ENCODE assay signal across 8 mouse cellular contexts in the genomic region with DNA sequence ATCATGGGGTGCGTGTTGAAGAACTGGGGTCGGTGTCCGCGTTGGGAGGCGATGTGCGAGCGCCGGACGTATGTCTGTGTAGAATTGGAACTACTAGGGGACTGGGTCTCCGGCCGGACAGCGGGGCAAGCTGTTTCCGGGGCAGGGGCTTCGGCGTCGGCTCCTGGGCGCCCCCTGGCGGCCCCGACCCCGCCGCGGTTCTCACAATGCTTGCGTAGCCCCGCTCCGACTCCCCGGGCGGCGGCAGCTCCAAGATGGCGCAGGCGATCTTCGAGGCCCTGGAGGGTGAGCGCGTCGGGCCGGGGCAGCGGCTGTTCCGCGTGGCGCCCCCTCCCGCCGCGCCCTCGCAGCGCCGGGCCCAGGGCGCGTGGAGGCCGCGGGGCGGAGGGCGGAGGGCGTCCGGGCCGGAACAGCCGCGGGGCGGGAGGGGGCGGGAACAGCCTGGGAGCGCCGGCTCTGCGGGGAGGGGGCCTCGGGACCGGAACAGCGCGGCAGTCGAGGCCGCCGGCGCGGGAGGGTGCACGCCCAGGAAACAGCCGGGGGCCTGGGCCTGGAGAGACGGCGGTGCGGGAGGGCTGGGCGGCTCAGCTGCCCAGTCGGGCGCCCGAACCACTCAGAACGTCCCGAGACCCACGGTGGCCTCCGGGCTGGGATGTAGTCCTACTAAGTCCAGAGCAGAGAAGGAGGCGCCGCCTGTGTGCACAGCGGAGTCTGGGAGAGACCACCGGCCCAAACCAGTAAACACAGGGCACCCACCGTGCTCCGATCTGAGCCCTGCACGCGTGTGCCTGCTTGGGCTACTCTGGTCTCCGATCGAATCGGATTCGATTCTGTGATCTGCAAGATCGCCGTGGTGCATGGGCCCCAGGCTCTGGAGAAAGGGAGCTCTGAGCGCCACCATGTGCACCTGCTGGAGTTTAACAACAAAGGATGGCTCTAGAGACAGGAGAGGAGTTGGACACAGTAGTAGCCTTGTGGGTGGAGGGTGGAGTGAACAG. TPM values are rescaled to one million over a fixed set of nuclear protein-coding genes. Genes with fewer than 3 reads are reported as not detected.
DNase-seq lines count a peak whose midpoint lies in the region; ATAC-seq and TF ChIP-seq lines count a peak whose summit lies in the region.

Gene Zfp341 (plus strand): TSS at position 180 of the 998 bp plus-strand sequence.
Gene 4930519P11Rik (minus strand): TSS at position 320 of the 998 bp plus-strand sequence.

- H3K4me2 ChIP-seq in heart, embryonic 13.5 days = peak within 1 kb of the TSS; percentile 84
- peak within 1 kb of the TSS; percentile 51 for H3K4me2 ChIP-seq in kidney, postnatal 0 days (ENCODE audit: low read length)
- peak within 1 kb of the TSS; percentile 95 for H3K4me2 ChIP-seq in liver, embryonic 12.5 days

- H3K4me1 ChIP-seq in heart, embryonic 13.5 days = peaks cover 29% of the 10 kb centered on the region
- 0 out of 2 replicates have a peak, but pooled peaks cover 4% of the 10 kb centered on the region for H3K4me1 ChIP-seq in kidney, postnatal 0 days (replicated peaks; ENCODE audit: insufficient read depth, low read length)
- peaks cover 72% of the 10 kb centered on the region for H3K4me1 ChIP-seq in liver, embryonic 12.5 days

- H3K9me3 ChIP-seq in heart, embryonic 13.5 days = no peaks in the 10 kb centered on the region
- no peaks in the 10 kb centered on the region for H3K9me3 ChIP-seq in kidney, postnatal 0 days (replicated peaks; ENCODE audit: low read length)
- no peaks in the 10 kb centered on the region for H3K9me3 ChIP-seq in liver, embryonic 12.5 days (replicated peaks)

- peak; percentile 73 for DNase-seq in brain, embryonic 18.5 days (ENCODE audit: low read depth, low spot score)
- DNase-seq in kidney, postnatal 0 days (ENCODE audit: low spot score) = peak; percentile 95
- peak; percentile 94 for DNase-seq in naive thymus-derived CD4-positive, alpha-beta T cell, adult 2 months (ENCODE audit: low read depth)
- DNase-seq in splenic B cell, adult 2 months (ENCODE audit: low read depth, low spot score) = peak; percentile 93

- peak; percentile 84 for TF ChIP-seq CTCF in kidney, postnatal 0 days (IDR thresholded peaks at IDR 0.05; ENCODE audit: low read depth)

- no peaks in the 10 kb centered on the region for H3K27me3 ChIP-seq in heart, embryonic 13.5 days (replicated peaks)
- H3K27me3 ChIP-seq in kidney, postnatal 0 days (ENCODE audit: insufficient read depth, low read length) = no peaks in the 10 kb centered on the region
- H3K27me3 ChIP-seq in liver, embryonic 12.5 days (replicated peaks) = 0 out of 2 replicates have a peak, but pooled peaks cover 2% of the 10 kb centered on the region
- no peaks in the 10 kb centered on the region for H3K27me3 ChIP-seq in splenic B cell, adult 2 months (ENCODE audit: control insufficient read depth, insufficient read depth, low read length, poor library complexity, severe bottlenecking)

- peak; percentile 77 for ATAC-seq in CD4-positive, CD25-positive, alpha-beta regulatory T cell, adult 4 months
- peak; percentile 84 for ATAC-seq in erythroid progenitor cell, adult 5-6 weeks (replicated peaks; ENCODE audit: low FRiP score, poor library complexity, severe bottlenecking)
- ATAC-seq in heart, embryonic 13.5 days (ENCODE audit: extremely low read depth, insufficient number of reproducible peaks, low FRiP score, low TSS enrichment) = peak; percentile 92
- ATAC-seq in kidney, postnatal 0 days (replicated peaks; ENCODE audit: low FRiP score, low read depth) = peak; percentile 94
- peak; percentile 88 for ATAC-seq in liver, embryonic 12.5 days

- peak within 1 kb of the TSS; percentile 88 for H3K9ac ChIP-seq in heart, embryonic 13.5 days
- H3K9ac ChIP-seq in kidney, postnatal 0 days (ENCODE audit: low read depth, low read length) = peak within 1 kb of the TSS; percentile 80
- peak within 1 kb of the TSS; percentile 88 for H3K9ac ChIP-seq in liver, embryonic 12.5 days

- WGBS in heart, embryonic 13.5 days = under 1% methylated on average over 82 of the region's 98 CpGs
- under 1% methylated on average over 80 of the region's 98 CpGs for WGBS in kidney, postnatal 0 days
- under 1% methylated on average over 80 of the region's 98 CpGs for WGBS in liver, embryonic 12.5 days (ENCODE audit: insufficient replicate concordance)

- peak within 1 kb of the TSS; percentile 97 for H3K27ac ChIP-seq in heart, embryonic 13.5 days (replicated peaks)
- peak within 1 kb of the TSS; percentile 98 for H3K27ac ChIP-seq in kidney, postnatal 0 days
- peak within 1 kb of the TSS; percentile 98 for H3K27ac ChIP-seq in liver, embryonic 12.5 days

- H3K4me3 ChIP-seq in heart, embryonic 13.5 days = peak within 1 kb of the TSS; percentile 66
- H3K4me3 ChIP-seq in kidney, postnatal 0 days (replicated peaks; ENCODE audit: low read depth, low read length) = peak within 1 kb of the TSS; percentile 49
- peak within 1 kb of the TSS; percentile 73 for H3K4me3 ChIP-seq in liver, embryonic 12.5 days

- H3K36me3 ChIP-seq in heart, embryonic 13.5 days = peaks cover 2% of the 10 kb centered on the region; the same call in 1 of the 2 replicates
- no peaks in the 10 kb centered on the region for H3K36me3 ChIP-seq in kidney, postnatal 0 days (ENCODE audit: insufficient read depth, low read length)
- H3K36me3 ChIP-seq in liver, embryonic 12.5 days = no peaks in the 10 kb centered on the region
- no peaks in the 10 kb centered on the region for H3K36me3 ChIP-seq in splenic B cell, adult 2 months (ENCODE audit: control insufficient read depth, insufficient read depth, low read length, poor library complexity, severe bottlenecking)

RNA-seq across cellular contexts. Expression of gene Zfp341, which starts in this region (rescaled TPM):
- under 1 TPM; 0.39 to 0.93 TPM for polyA plus RNA-seq in CD4-positive, CD25-positive, alpha-beta regulatory T cell, adult 4 months (2017; shearing (Covaris generic))
- 3.2 and 3.8 TPM in 2 replicates for total RNA-seq in erythroid progenitor cell, adult 5-6 weeks (2015; ENCODE audit: low replicate concordance)
- 1.3 and 2.7 TPM in 2 replicates for total RNA-seq in erythroid progenitor cell, adult 5-6 weeks (2017; ENCODE audit: low replicate concordance)
- polyA plus RNA-seq in heart, embryonic 13.5 days (2015; fragmentation: Nextera tagmentation; extraction: Ambion mirVana) = 0.68 and 0.74 TPM in 2 replicates
- polyA plus RNA-seq in kidney, postnatal 0 days (2015; fragmentation: Nextera tagmentation; extraction: Ambion mirVana) = 0.80 and 0.82 TPM in 2 replicates
- polyA plus RNA-seq in liver, embryonic 12.5 days (2016; fragmentation: Nextera tagmentation; extraction: Ambion mirVana) = 2.2 TPM in 2 replicates

RNA-seq across cellular contexts. Expression of gene 4930519P11Rik, which starts in this region (rescaled TPM):
- not detected for polyA plus RNA-seq in CD4-positive, CD25-positive, alpha-beta regulatory T cell, adult 4 months (2017; shearing (Covaris generic))
- 11.5 TPM in 1 of 2 replicates, not detected in the other for total RNA-seq in erythroid progenitor cell, adult 5-6 weeks (2015; ENCODE audit: low replicate concordance)
- total RNA-seq in erythroid progenitor cell, adult 5-6 weeks (2017; ENCODE audit: low replicate concordance) = not detected in 2 replicates
- not detected in 2 replicates for polyA plus RNA-seq in heart, embryonic 13.5 days (2015; fragmentation: Nextera tagmentation; extraction: Ambion mirVana)
- 0.42 and 0.71 TPM in 2 replicates for polyA plus RNA-seq in kidney, postnatal 0 days (2015; fragmentation: Nextera tagmentation; extraction: Ambion mirVana)
- polyA plus RNA-seq in liver, embryonic 12.5 days (2016; fragmentation: Nextera tagmentation; extraction: Ambion mirVana) = 0.45 TPM in 1 of 2 replicates, not detected in the other

Comparison
In these comparisons a context has a peak if more than half of its experiments do, and no peak if none do; other contexts are left out.
1. Peak in every context shown above with its lines: DNase-seq, ATAC-seq, H3K4me3 ChIP-seq and H3K27ac ChIP-seq.
2. Peak in ATAC-seq in CD4-positive, CD25-positive, alpha-beta regulatory T cell, adult 4 months; RNA of the genes that start here not detected or under 1 TPM.
3. Peak in ATAC-seq, H3K4me3 ChIP-seq, H3K27ac ChIP-seq, H3K9ac ChIP-seq and H3K4me2 ChIP-seq in heart, embryonic 13.5 days; RNA of the genes that start here not detected or under 1 TPM.
4. Peak in DNase-seq, ATAC-seq, H3K4me3 ChIP-seq, H3K27ac ChIP-seq, H3K9ac ChIP-seq and H3K4me2 ChIP-seq in kidney, postnatal 0 days; RNA of the genes that start here not detected or under 1 TPM.